Mouse (Mus musculus): Measurements from ENCODE around the gene Traf3ip2.

GRCm38 (mm10) chr10:39624837-39625625, 12.3 kb downstream of the Traf3ip2 start:
- TF ChIP-seq MYOD1 (IDR thresholded peaks at IDR 0.05; ENCODE audit: control insufficient read depth, insufficient read length, low read depth) (no peak), CTCF (IDR thresholded peaks at IDR 0.05; ENCODE audit: control insufficient read depth, insufficient read depth, insufficient read length) (no peak)
